Mouse (Mus musculus) limb, embryonic 14.5 days (tissue): ENCODE measurements at regions not wholly inside any gene's neighbourhood (a gene's known extent, or its start where the extent isn't known, plus 50 kb on each side); places are given as distances from the start of the nearest gene placed in this dataset.

Experiments
- ATAC-seq: fragments of 200-750 bp; cut with Nextera tagmentation; 2 replicates; pipeline ENCODE4 v1.8.0; 2017; ENCODE audit warnings: low read depth, moderate number of reproducible peaks, moderate TSS enrichment; ENCODE audit not compliant: low FRiP score
- DNase-seq: peaks from one replicate; pipeline ENCODE4 v3.0.0-alpha.2; 2015; ENCODE audit warnings: low spot score
- H3K27ac ChIP-seq: fragments of 300-500 bp; sonication (generic); replicated peaks from 2 replicates; pipeline ENCODE4 v1.5.1; 2014; ENCODE audit warnings: low read depth, mild to moderate bottlenecking, low read length, moderate library complexity, mixed read lengths
- H3K27me3 ChIP-seq: fragments of 300-500 bp; sonication (generic); 2 replicates; pipeline ENCODE4 v1.6.1; 2014; ENCODE audit warnings: low read length, mixed read lengths; ENCODE audit not compliant: control insufficient read depth, insufficient read depth
- H3K36me3 ChIP-seq: fragments of 300-500 bp; sonication (generic); 2 replicates; pipeline ENCODE4 v1.6.1; 2014; ENCODE audit warnings: mild to moderate bottlenecking, low read length, moderate library complexity, mixed read lengths; ENCODE audit not compliant: control insufficient read depth, insufficient read depth
- H3K4me1 ChIP-seq: fragments of 300-500 bp; sonication (generic); 2 replicates; pipeline ENCODE4 v1.6.1; 2014; ENCODE audit warnings: antibody characterized with exemption, low read length, mixed read lengths; ENCODE audit not compliant: control insufficient read depth, insufficient read depth
- H3K4me2 ChIP-seq: fragments of 300-500 bp; sonication (generic); replicated peaks from 2 replicates; pipeline ENCODE4 v1.6.1; 2014; ENCODE audit warnings: low read depth, mild to moderate bottlenecking, low read length, moderate library complexity; ENCODE audit not compliant: severe bottlenecking
- H3K4me3 ChIP-seq: fragments of 300-500 bp; sonication (generic); replicated peaks from 2 replicates; pipeline ENCODE4 v1.5.1; 2014; ENCODE audit warnings: low read length
- H3K9ac ChIP-seq: fragments of 300-500 bp; sonication (generic); 2 replicates; pipeline ENCODE4 v1.6.1; 2014; ENCODE audit warnings: mild to moderate bottlenecking, low read depth, low read length, moderate library complexity; ENCODE audit not compliant: severe bottlenecking
- H3K9me3 ChIP-seq: fragments of 300-500 bp; sonication (generic); 2 replicates; pipeline ENCODE4 v1.6.1; 2016; ENCODE audit warnings: low read length; ENCODE audit not compliant: control insufficient read depth
- POLR2A ChIP-seq: fragments of 200-500 bp; IDR thresholded peaks from 2 replicates; pipeline ENCODE4 v1.8.0; 2012; ENCODE audit warnings: inconsistent platforms, mild to moderate bottlenecking, moderate library complexity, borderline replicate concordance; ENCODE audit not compliant: insufficient read depth, insufficient read length; ENCODE audit errors: extremely low read depth
- WGBS: fragments of 180-500 bp; shearing (Covaris S2); extraction: QIAGEN DNeasy Blood & Tissue Kit; methylation state at CpG from one replicate; pipeline ENCODE4 v1.1.7; 2014; 5-methylcytosine and 5-hydroxymethylcytosine counted together

DNA sequence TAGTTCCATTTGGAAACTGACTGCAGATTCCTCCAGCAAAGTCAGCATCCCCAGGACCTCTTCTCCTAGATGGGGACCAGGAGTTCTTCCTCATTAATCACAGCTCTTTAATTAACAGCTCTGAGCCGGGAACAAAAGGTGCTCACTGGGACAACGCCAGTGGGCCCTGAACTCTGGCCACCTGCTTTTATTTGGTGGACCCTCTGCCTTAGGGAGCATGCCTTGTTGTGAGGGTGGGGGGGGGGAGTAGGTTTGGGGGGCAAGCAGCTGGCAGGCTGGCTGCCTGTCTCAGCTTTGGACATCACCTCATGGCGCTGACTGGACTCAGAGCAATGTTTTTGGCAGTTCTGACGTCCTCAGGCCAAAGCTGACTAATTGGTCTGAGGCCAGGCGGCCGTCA is 154.8 kb downstream of the Dhx35 start:
- Histone ChIP-seq H3K27me3 (no peaks in the 10 kb centered on the region), H3K4me2 (no peak overlapping the region), H3K27ac (no peak overlapping the region), H3K4me1 (no peaks in the 10 kb centered on the region), H3K9me3 (no peaks in the 10 kb centered on the region), H3K9ac (no peak overlapping the region), H3K36me3 (no peaks in the 10 kb centered on the region), H3K4me3 (no peak overlapping the region)
- DNase-seq (no peak), ATAC-seq (no peak)
- 32% methylated on average over 6 of the region's 6 CpGs for WGBS
- TF ChIP-seq POLR2A, result no peak

DNA sequence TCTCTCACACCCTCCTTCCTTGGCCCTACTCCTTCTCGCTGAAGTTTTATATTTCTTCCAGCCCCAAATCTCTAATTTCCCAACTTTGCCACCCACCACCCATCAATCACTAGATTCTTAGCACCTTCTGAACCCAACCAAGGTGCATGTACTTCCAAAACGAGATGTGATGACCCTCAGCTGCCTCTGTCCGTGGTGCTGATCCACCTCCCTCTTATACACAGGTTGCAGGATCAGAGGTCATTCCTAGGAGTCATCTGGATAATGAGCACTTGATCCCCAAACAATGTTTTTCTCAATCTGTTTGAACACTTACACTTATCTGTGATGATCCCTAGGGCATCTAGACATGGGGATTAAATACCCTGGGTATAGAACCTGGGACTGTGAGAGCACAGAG is 156.5 kb downstream of the Dhx35 start:
- DNase-seq, result no peak
- no peak for ATAC-seq
- Histone ChIP-seq H3K36me3 (no peaks in the 10 kb centered on the region), H3K9ac (no peak overlapping the region), H3K4me3 (no peak overlapping the region), H3K27me3 (no peaks in the 10 kb centered on the region), H3K4me1 (no peaks in the 10 kb centered on the region), H3K4me2 (no peak overlapping the region), H3K27ac (no peak overlapping the region), H3K9me3 (no peaks in the 10 kb centered on the region)
- WGBS, result 28% methylated on average over 3 of the region's 3 CpGs
- TF ChIP-seq POLR2A, result no peak

DNA sequence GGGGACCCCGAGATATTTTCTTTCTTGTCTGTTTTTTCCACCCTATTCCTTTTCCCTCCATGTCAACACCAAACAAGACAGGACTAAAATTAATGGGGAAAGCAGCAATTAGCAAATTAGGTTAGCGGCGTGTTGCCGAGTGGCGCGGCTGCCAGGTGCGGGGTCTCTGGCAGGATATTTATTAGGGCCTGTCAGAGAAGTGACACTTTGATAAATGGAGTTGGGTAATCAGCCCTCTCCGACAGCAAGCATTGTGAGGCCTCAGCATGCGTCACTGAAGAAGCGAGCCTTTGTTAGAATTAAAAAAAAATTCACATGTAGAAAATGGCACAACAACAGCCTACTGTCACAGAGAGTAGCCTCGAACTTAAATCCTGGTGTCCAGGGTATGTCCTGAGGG is 162.3 kb downstream of the Dhx35 start:
- 32% methylated on average over 11 of the region's 11 CpGs for WGBS
- H3K27ac ChIP-seq, result no peak overlapping the region
- H3K4me1 ChIP-seq, result no peaks in the 10 kb centered on the region
- H3K27me3 ChIP-seq, result no peaks in the 10 kb centered on the region
- H3K9ac ChIP-seq, result no peak overlapping the region
- no peak for TF ChIP-seq POLR2A
- ATAC-seq (no peak), DNase-seq (no peak)
- H3K4me2 ChIP-seq, result no peak overlapping the region
- H3K36me3 ChIP-seq, result no peaks in the 10 kb centered on the region
- no peak overlapping the region for H3K4me3 ChIP-seq
- H3K9me3 ChIP-seq, result no peaks in the 10 kb centered on the region

DNA sequence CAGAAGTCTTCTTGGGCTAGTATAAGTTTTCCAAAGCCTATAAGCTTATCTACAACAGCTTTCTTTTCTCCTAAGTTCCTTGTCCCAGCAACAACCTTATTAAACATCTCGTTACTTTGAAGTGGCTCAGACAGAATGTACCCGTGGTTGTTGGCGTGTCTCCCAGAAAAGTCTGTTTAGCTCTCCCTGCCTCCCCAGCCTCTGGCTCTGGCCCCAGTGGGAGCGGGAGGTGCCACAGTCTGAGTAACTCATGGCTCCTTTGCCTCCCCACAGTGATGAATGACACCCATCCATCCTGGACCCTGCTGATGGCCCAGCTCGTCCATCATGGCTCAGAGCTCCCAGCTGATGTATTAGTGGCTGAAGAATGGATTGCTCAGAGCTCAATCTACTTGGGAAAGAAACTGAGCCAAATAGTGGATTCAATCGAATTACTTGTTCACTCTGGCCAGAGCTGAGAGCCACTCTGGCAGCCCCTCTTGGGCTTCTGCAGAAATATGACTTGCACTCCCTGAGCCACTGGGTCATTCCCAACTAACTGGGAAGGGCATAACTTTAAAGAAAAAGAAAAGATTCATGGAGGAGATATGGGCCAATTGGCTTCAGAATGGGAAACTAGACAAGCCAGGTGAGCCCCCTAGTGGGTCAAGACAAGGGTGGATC is 170.5 kb downstream of the Dhx35 start:
- Histone ChIP-seq H3K27me3 (no peaks in the 10 kb centered on the region), H3K36me3 (no peaks in the 10 kb centered on the region), H3K4me3 (no peak overlapping the region), H3K4me2 (no peak overlapping the region), H3K9me3 (no peaks in the 10 kb centered on the region), H3K4me1 (no peaks in the 10 kb centered on the region), H3K9ac (no peak overlapping the region), H3K27ac (no peak overlapping the region)
- TF ChIP-seq POLR2A, result no peak
- DNase-seq (no peak), ATAC-seq (no peak)
- WGBS, result 66% methylated on average over 6 of the region's 6 CpGs

DNA sequence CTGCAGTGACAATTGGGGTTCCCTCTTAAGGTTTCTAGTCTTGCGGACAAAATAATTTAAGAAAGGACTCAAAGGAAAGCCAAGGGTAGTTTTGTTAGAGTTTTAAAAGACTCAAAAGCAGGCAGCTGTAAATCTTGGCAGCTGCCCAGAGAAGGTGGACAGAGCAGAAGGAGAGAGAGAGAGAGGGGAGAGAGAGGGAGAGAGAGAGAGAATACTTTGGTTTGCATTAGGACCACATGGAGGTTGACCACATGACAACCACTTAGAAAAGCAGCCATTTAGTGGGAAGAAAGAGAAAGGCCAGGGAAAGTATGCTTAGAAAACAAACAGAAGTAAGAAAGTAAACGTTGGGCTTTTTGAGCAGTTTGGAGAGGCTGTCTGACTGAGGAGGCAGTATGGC is 177.6 kb downstream of the Dhx35 start:
- H3K9ac ChIP-seq, result no peak overlapping the region
- ATAC-seq (no peak), DNase-seq (no peak)
- H3K36me3 ChIP-seq, result no peaks in the 10 kb centered on the region
- 65% methylated on average over 2 of the region's 2 CpGs for WGBS
- no peak for TF ChIP-seq POLR2A
- H3K4me3 ChIP-seq, result no peak overlapping the region
- no peak overlapping the region for H3K27ac ChIP-seq
- no peaks in the 10 kb centered on the region for H3K4me1 ChIP-seq
- H3K9me3 ChIP-seq, result no peaks in the 10 kb centered on the region
- no peaks in the 10 kb centered on the region for H3K27me3 ChIP-seq
- H3K4me2 ChIP-seq, result no peak overlapping the region
